ENCODE assay signal across 9 mouse cellular contexts in genomic region chr13:9795889-9796631, GRCm38 (mm10). TPM values are rescaled to one million over a fixed set of nuclear protein-coding genes. Genes with fewer than 3 reads are reported as not detected.
A peak's percentile ranks its signal among the peaks of the same experiment; 100 is the strongest.
DNase-seq lines count a peak whose midpoint lies in the region; ATAC-seq lines count a peak whose summit lies in the region.
"Had no signal": no experiment of that assay in that cellular context is flagged by ENCODE, and none has a peak within 500 bp of the region (broad histone marks: within the 10 kb centered on the region; RNA-seq: fewer than 3 reads in every experiment).

No protein-coding gene starts in this region.

- H3K4me3 ChIP-seq in liver, embryonic 11.5 days (ENCODE audit: low read depth, low read length), result no peak overlapping the region
- peak overlapping the region; percentile 19 for H3K4me3 ChIP-seq in intestine, embryonic 16.5 days (ENCODE audit: low read length)
- H3K4me3 ChIP-seq: liver, embryonic 15.5 days had no signal

- H3K9ac ChIP-seq in liver, embryonic 11.5 days (ENCODE audit: low read depth, low read length), result no peak overlapping the region
- H3K9ac ChIP-seq in intestine, embryonic 16.5 days (ENCODE audit: low read depth, low read length), result peak overlapping the region; percentile 15; the same call in 1 of the 2 replicates
- H3K9ac ChIP-seq: liver, embryonic 15.5 days had no signal

- peaks cover 5% of the 10 kb centered on the region; the same call in 1 of the 2 replicates for H3K27me3 ChIP-seq in liver, embryonic 11.5 days (replicated peaks; ENCODE audit: control insufficient read depth, insufficient read depth, low read length)
- no peaks in the 10 kb centered on the region for H3K27me3 ChIP-seq in intestine, embryonic 16.5 days (replicated peaks; ENCODE audit: control insufficient read depth, insufficient read depth, low read length)

- H3K36me3 ChIP-seq in liver, embryonic 11.5 days (ENCODE audit: control insufficient read depth, insufficient read depth, low read length), result no peaks in the 10 kb centered on the region
- no peaks in the 10 kb centered on the region for H3K36me3 ChIP-seq in intestine, embryonic 16.5 days (ENCODE audit: control insufficient read depth, insufficient read depth, low read length)
- H3K36me3 ChIP-seq: liver, embryonic 15.5 days had no signal

- no peak overlapping the region for H3K27ac ChIP-seq in liver, embryonic 11.5 days (ENCODE audit: low read depth, low read length)
- H3K27ac ChIP-seq in intestine, embryonic 16.5 days (ENCODE audit: low read length), result no peak overlapping the region
- H3K27ac ChIP-seq: liver, embryonic 15.5 days had no signal

- WGBS in liver, embryonic 11.5 days, result 15% methylated on average over 12 of the region's 12 CpGs
- 12% methylated on average over 12 of the region's 12 CpGs for WGBS in intestine, embryonic 16.5 days

- H3K4me2 ChIP-seq in liver, embryonic 11.5 days, result peak overlapping the region; percentile 43
- peak overlapping the region; percentile 42 for H3K4me2 ChIP-seq in intestine, embryonic 16.5 days (ENCODE audit: low read depth, low read length)
- H3K4me2 ChIP-seq: liver, embryonic 15.5 days had no signal

- DNase-seq in adrenal gland, postnatal 10 days, result peak; percentile 11
- DNase-seq in adrenal gland, postnatal 4 days (ENCODE audit: low spot score in 2 of 2), result no peak
- no peak for DNase-seq in liver, embryonic 11.5 days (ENCODE audit: low spot score)
- no peak for DNase-seq in liver
- DNase-seq in retina, postnatal 1 day, result peak; percentile 76
- DNase-seq in ovary, postnatal 14 days (ENCODE audit: low spot score), result no peak
- no peak for DNase-seq in gastrocnemius, postnatal 25 days

- no peaks in the 10 kb centered on the region for H3K9me3 ChIP-seq in liver, embryonic 11.5 days (ENCODE audit: control insufficient read depth, low read length)
- H3K9me3 ChIP-seq in intestine, embryonic 16.5 days (ENCODE audit: control insufficient read depth, low read length), result no peaks in the 10 kb centered on the region
- H3K9me3 ChIP-seq: liver, embryonic 15.5 days had no signal

- no peak for ATAC-seq in liver, embryonic 11.5 days (replicated peaks; ENCODE audit: low FRiP score)
- ATAC-seq in intestine, embryonic 16.5 days, result no peak

- no peaks in the 10 kb centered on the region for H3K4me1 ChIP-seq in liver, embryonic 11.5 days (replicated peaks; ENCODE audit: control insufficient read depth, insufficient read depth, low read length)
- no peaks in the 10 kb centered on the region for H3K4me1 ChIP-seq in intestine, embryonic 16.5 days (ENCODE audit: control insufficient read depth, insufficient read depth, low read length)
- H3K4me1 ChIP-seq: liver, embryonic 15.5 days had no signal

RNA-seq across cellular contexts. Expression of gene Zmynd11, which starts 30.9 kb away (rescaled TPM):
- 100 to 1,000 TPM; 106 to 127 TPM for total RNA-seq in adrenal gland, postnatal 10 days (2021)
- total RNA-seq in adrenal gland, postnatal 4 days (2021), result 100 to 1,000 TPM; 162 to 172 TPM
- polyA plus RNA-seq in liver, embryonic 11.5 days (2014; fragmentation: Nextera tagmentation; extraction: Ambion mirVana), result 66.0 and 69.8 TPM in 2 replicates
- 69.9 and 72.2 TPM in 2 replicates for polyA plus RNA-seq in intestine, embryonic 16.5 days (2015; fragmentation: Nextera tagmentation; extraction: Ambion mirVana)
- 10 to 100 TPM; 74.9 to 76.2 TPM for total RNA-seq in gastrocnemius, postnatal 25 days (2021)

Comparison
In these comparisons a context has a peak if more than half of its experiments do, and no peak if none do; other contexts are left out.
1. DNase-seq: peak in adrenal gland, postnatal 10 days (single experiment) and retina, postnatal 1 day (single experiment); none in adrenal gland, postnatal 4 days (0 of 2), liver, embryonic 11.5 days (single experiment), liver (single experiment), ovary, postnatal 14 days (single experiment) and gastrocnemius, postnatal 25 days (single experiment).